Mouse (Mus musculus) embryonic facial prominence, embryonic 12.5 days (tissue): ENCODE results near the gene Ugt1a7c. TPM values are rescaled to one million over a fixed set of nuclear protein-coding genes. Genes with fewer than 3 reads are reported as not detected.

ENCODE experiments used
- polyA plus RNA-seq: library from polyadenylated mRNA; unstranded; fragments of >200 nt; fragmentation: Nextera tagmentation; extraction: Ambion mirVana; gene quantifications from 2 replicates; pipeline ENCODE4 v1.2.1, GENCODE M21; 2016

The Ugt1a7c gene
- polyA plus RNA-seq, 1 experiment from 2014 or later, result 0.63 TPM

Other genes with a start within 250 kb of the Ugt1a7c start
- 37.7 and 37.9 TPM in 2 replicates for gene Dgkd, start 241.8 kb upstream of the Ugt1a7c start, polyA plus RNA-seq
- 53.1 and 53.2 TPM in 2 replicates for gene Usp40, start 86.5 kb upstream of the Ugt1a7c start, polyA plus RNA-seq
- gene Ugt1a10, start 39.7 kb upstream of the Ugt1a7c start, polyA plus RNA-seq, result not detected in 2 replicates
- gene Ugt1a9, start 24.3 kb upstream of the Ugt1a7c start, polyA plus RNA-seq, result not detected in 2 replicates
- gene Ugt1a8, start 7.2 kb upstream of the Ugt1a7c start, polyA plus RNA-seq, result not detected in 2 replicates
- not detected in 2 replicates for gene Ugt1a6b, start 8.2 kb downstream of the Ugt1a7c start, polyA plus RNA-seq
- gene Ugt1a6a, start 39.7 kb downstream of the Ugt1a7c start, polyA plus RNA-seq, result 1.1 and 1.5 TPM in 2 replicates
- not detected in 2 replicates for gene Ugt1a5, start 71.0 kb downstream of the Ugt1a7c start, polyA plus RNA-seq
- not detected in 2 replicates for gene Ugt1a2, start 105.5 kb downstream of the Ugt1a7c start, polyA plus RNA-seq
- gene Dnajb3, start 110.7 kb downstream of the Ugt1a7c start, polyA plus RNA-seq, result 16.1 and 17.0 TPM in 2 replicates
- not detected in 2 replicates for gene Ugt1a1, start 116.9 kb downstream of the Ugt1a7c start, polyA plus RNA-seq
- 0.80 and 1.6 TPM in 2 replicates for gene Mroh2a, start 131.9 kb downstream of the Ugt1a7c start, polyA plus RNA-seq
- gene Hjurp, start 182.6 kb downstream of the Ugt1a7c start, polyA plus RNA-seq, result 231 and 234 TPM in 2 replicates
- gene Trpm8, start 182.6 kb downstream of the Ugt1a7c start, polyA plus RNA-seq, result not detected in 2 replicates